Mouse (Mus musculus) ZHBTc4 (cell line): ENCODE measurements around the gene Atf7ip.
A peak's percentile ranks its signal among the peaks of the same experiment; 100 is the strongest.

Source experiments
- DNase-seq: peaks from one replicate; pipeline ENCODE4 v3.0.0-alpha.2; 2011; ENCODE audit warnings: low read depth, low spot score

Gene Atf7ip

GRCm38 (mm10) chr6:136522658-136523057 is 16.7 kb downstream of the Atf7ip start:
- DNase-seq: no peak

- peak; percentile 83 for DNase-seq
Observed at GRCm38 (mm10) chr6:136524751-136525150, 18.8 kb downstream of the Atf7ip start.

GRCm38 (mm10) chr6:136525567-136525966 is 19.6 kb downstream of the Atf7ip start:
- no peak for DNase-seq

GRCm38 (mm10) chr6:136529156-136529555 is 23.2 kb downstream of the Atf7ip start:
- no peak for DNase-seq

- DNase-seq: peak; percentile 64
Observed at GRCm38 (mm10) chr6:136531792-136532230, 25.8 kb downstream of the Atf7ip start.

- peak; percentile 96 for DNase-seq
Observed at GRCm38 (mm10) chr6:136532535-136533291, 26.7 kb downstream of the Atf7ip start.

- DNase-seq: no peak
Observed at GRCm38 (mm10) chr6:136533804-136534203, 27.8 kb downstream of the Atf7ip start.

- no peak for DNase-seq
Observed at GRCm38 (mm10) chr6:136534444-136534843, 28.5 kb downstream of the Atf7ip start.

GRCm38 (mm10) chr6:136535176-136535575 is 29.2 kb downstream of the Atf7ip start:
- DNase-seq: no peak

GRCm38 (mm10) chr6:136536121-136536520 is 30.2 kb downstream of the Atf7ip start:
- DNase-seq: no peak

- peak; percentile 53 for DNase-seq
Observed at GRCm38 (mm10) chr6:136541350-136541749, 35.4 kb downstream of the Atf7ip start.

- no peak for DNase-seq
Observed at GRCm38 (mm10) chr6:136542105-136542504, 36.1 kb downstream of the Atf7ip start.

- peak; percentile 86 for DNase-seq
Observed at GRCm38 (mm10) chr6:136543164-136543563, 37.2 kb downstream of the Atf7ip start.

- DNase-seq: peak; percentile 51
Observed at GRCm38 (mm10) chr6:136545284-136545870, 39.4 kb downstream of the Atf7ip start.

- no peak for DNase-seq
Observed at GRCm38 (mm10) chr6:136546286-136546685, 40.3 kb downstream of the Atf7ip start.

GRCm38 (mm10) chr6:136546987-136547386 is 41.0 kb downstream of the Atf7ip start:
- DNase-seq: peak; percentile 38

GRCm38 (mm10) chr6:136548041-136548770 is 42.2 kb downstream of the Atf7ip start:
- no peak for DNase-seq

- no peak for DNase-seq
Observed at GRCm38 (mm10) chr6:136548796-136549195, 42.8 kb downstream of the Atf7ip start.

GRCm38 (mm10) chr6:136549606-136550005 is 43.6 kb downstream of the Atf7ip start:
- DNase-seq: no peak

GRCm38 (mm10) chr6:136550596-136551304 is 44.8 kb downstream of the Atf7ip start:
- DNase-seq: peak; percentile 60

GRCm38 (mm10) chr6:136551550-136552109 is 45.7 kb downstream of the Atf7ip start:
- DNase-seq: no peak
